Mouse (Mus musculus): ENCODE measurements at regions not wholly inside any gene's neighbourhood (a gene's known extent, or its start where the extent isn't known, plus 50 kb on each side); places are given as distances from the start of the nearest gene placed in this dataset.

- TF ChIP-seq POLR2A (IDR thresholded peaks at IDR 0.05; ENCODE audit: low read depth, low read length) (no peak), CTCF (conservative IDR thresholded peaks at IDR 0.05; ENCODE audit: insufficient read depth, insufficient read length, low read depth, low read length) (peak; percentile 31; the same call in 1 of the 2 replicates)
- Histone ChIP-seq H3K27ac (ENCODE audit: insufficient read depth, low read depth, low read length) (no peak overlapping the region), H3K4me3 (ENCODE audit: insufficient read depth, low read depth, low read length) (no peak overlapping the region), H3K4me1 (ENCODE audit: control insufficient read depth, insufficient read depth, low read length) (no peaks in the 10 kb centered on the region), H3K27me3 (replicated peaks; ENCODE audit: control insufficient read depth, insufficient read depth, low read length) (no peaks in the 10 kb centered on the region), H3K36me3 (ENCODE audit: control insufficient read depth, insufficient read depth, low read length) (no peaks in the 10 kb centered on the region)
- 56% methylated on average over 2 of the region's 2 CpGs for WGBS
- DNase-seq: peak; percentile 69
These were observed 91.5 kb downstream of the Fam84b start for GRCm38 (mm10) chr15:60762071-60762470.

GRCm38 (mm10) chr15:60760015-60760437, 93.6 kb downstream of the Fam84b start:
- no peak for TF ChIP-seq POLR2A (IDR thresholded peaks at IDR 0.05; ENCODE audit: low read depth, low read length)
- peak; percentile 79 for TF ChIP-seq CTCF (conservative IDR thresholded peaks at IDR 0.05; ENCODE audit: insufficient read depth, insufficient read length, low read depth, low read length)
- WGBS: 26% methylated on average over 6 of the region's 6 CpGs
- H3K27me3 ChIP-seq (replicated peaks; ENCODE audit: control insufficient read depth, insufficient read depth, low read length): no peaks in the 10 kb centered on the region
- H3K4me3 ChIP-seq (ENCODE audit: insufficient read depth, low read depth, low read length): no peak overlapping the region
- peak; percentile 73 for DNase-seq
- H3K4me1 ChIP-seq (ENCODE audit: control insufficient read depth, insufficient read depth, low read length): no peaks in the 10 kb centered on the region
- H3K36me3 ChIP-seq (ENCODE audit: control insufficient read depth, insufficient read depth, low read length): no peaks in the 10 kb centered on the region
- H3K27ac ChIP-seq (ENCODE audit: insufficient read depth, low read depth, low read length): no peak overlapping the region

GRCm38 (mm10) chr15:60754246-60754645, 99.3 kb downstream of the Fam84b start:
- no peaks in the 10 kb centered on the region for H3K4me1 ChIP-seq (ENCODE audit: control insufficient read depth, insufficient read depth, low read length)

GRCm38 (mm10) chr15:60739598-60739997, 114.0 kb downstream of the Fam84b start:
- WGBS: 49% methylated on average over 2 of the region's 2 CpGs

More at GRCm38 (mm10) chr15:60754246-60754645, 99.3 kb downstream of the Fam84b start:
- no peak overlapping the region for H3K27ac ChIP-seq (ENCODE audit: insufficient read depth, low read depth, low read length)
- H3K27me3 ChIP-seq (replicated peaks; ENCODE audit: control insufficient read depth, insufficient read depth, low read length): no peaks in the 10 kb centered on the region
- TF ChIP-seq POLR2A (IDR thresholded peaks at IDR 0.05; ENCODE audit: low read depth, low read length): no peak
- no peak for TF ChIP-seq CTCF (conservative IDR thresholded peaks at IDR 0.05; ENCODE audit: insufficient read depth, insufficient read length, low read depth, low read length)
- no peaks in the 10 kb centered on the region for H3K36me3 ChIP-seq (ENCODE audit: control insufficient read depth, insufficient read depth, low read length)
- H3K4me3 ChIP-seq (ENCODE audit: insufficient read depth, low read depth, low read length): no peak overlapping the region
- DNase-seq: no peak
- 89% methylated on average over 5 of the region's 5 CpGs for WGBS

GRCm38 (mm10) chr15:60738258-60738657, 115.3 kb downstream of the Fam84b start:
- 77% methylated on average over 3 of the region's 3 CpGs for WGBS
- DNase-seq: no peak
- Histone ChIP-seq H3K27me3 (replicated peaks; ENCODE audit: control insufficient read depth, insufficient read depth, low read length) (no peaks in the 10 kb centered on the region), H3K4me3 (ENCODE audit: insufficient read depth, low read depth, low read length) (no peak overlapping the region), H3K4me1 (ENCODE audit: control insufficient read depth, insufficient read depth, low read length) (no peaks in the 10 kb centered on the region), H3K36me3 (ENCODE audit: control insufficient read depth, insufficient read depth, low read length) (no peaks in the 10 kb centered on the region), H3K27ac (ENCODE audit: insufficient read depth, low read depth, low read length) (no peak overlapping the region)
- TF ChIP-seq CTCF (conservative IDR thresholded peaks at IDR 0.05; ENCODE audit: insufficient read depth, insufficient read length, low read depth, low read length): no peak
- no peak for TF ChIP-seq POLR2A (IDR thresholded peaks at IDR 0.05; ENCODE audit: low read depth, low read length)

More at GRCm38 (mm10) chr15:60739598-60739997, 114.0 kb downstream of the Fam84b start:
- Histone ChIP-seq H3K27ac (ENCODE audit: insufficient read depth, low read depth, low read length) (no peak overlapping the region), H3K27me3 (replicated peaks; ENCODE audit: control insufficient read depth, insufficient read depth, low read length) (no peaks in the 10 kb centered on the region), H3K4me3 (ENCODE audit: insufficient read depth, low read depth, low read length) (no peak overlapping the region), H3K36me3 (ENCODE audit: control insufficient read depth, insufficient read depth, low read length) (no peaks in the 10 kb centered on the region), H3K4me1 (ENCODE audit: control insufficient read depth, insufficient read depth, low read length) (no peaks in the 10 kb centered on the region)
- DNase-seq: no peak
- TF ChIP-seq POLR2A (IDR thresholded peaks at IDR 0.05; ENCODE audit: low read depth, low read length) (no peak), CTCF (conservative IDR thresholded peaks at IDR 0.05; ENCODE audit: insufficient read depth, insufficient read length, low read depth, low read length) (no peak)

- no peaks in the 10 kb centered on the region for H3K27me3 ChIP-seq (replicated peaks; ENCODE audit: control insufficient read depth, insufficient read depth, low read length)
- H3K27ac ChIP-seq (ENCODE audit: insufficient read depth, low read depth, low read length): no peak overlapping the region
- TF ChIP-seq CTCF (conservative IDR thresholded peaks at IDR 0.05; ENCODE audit: insufficient read depth, insufficient read length, low read depth, low read length): no peak
- no peak for TF ChIP-seq POLR2A (IDR thresholded peaks at IDR 0.05; ENCODE audit: low read depth, low read length)
- no peaks in the 10 kb centered on the region for H3K4me1 ChIP-seq (ENCODE audit: control insufficient read depth, insufficient read depth, low read length)
- H3K4me3 ChIP-seq (ENCODE audit: insufficient read depth, low read depth, low read length): no peak overlapping the region
- H3K36me3 ChIP-seq (ENCODE audit: control insufficient read depth, insufficient read depth, low read length): no peaks in the 10 kb centered on the region
- DNase-seq: no peak
These were observed 121.2 kb downstream of the Fam84b start for GRCm38 (mm10) chr15:60732416-60732815.

GRCm38 (mm10) chr15:60728754-60729153, 124.8 kb downstream of the Fam84b start:
- Histone ChIP-seq H3K4me3 (ENCODE audit: insufficient read depth, low read depth, low read length) (no peak overlapping the region), H3K36me3 (ENCODE audit: control insufficient read depth, insufficient read depth, low read length) (no peaks in the 10 kb centered on the region), H3K27me3 (replicated peaks; ENCODE audit: control insufficient read depth, insufficient read depth, low read length) (no peaks in the 10 kb centered on the region), H3K4me1 (ENCODE audit: control insufficient read depth, insufficient read depth, low read length) (no peaks in the 10 kb centered on the region), H3K27ac (ENCODE audit: insufficient read depth, low read depth, low read length) (no peak overlapping the region)
- no peak for TF ChIP-seq POLR2A (IDR thresholded peaks at IDR 0.05; ENCODE audit: low read depth, low read length)
- TF ChIP-seq CTCF (conservative IDR thresholded peaks at IDR 0.05; ENCODE audit: insufficient read depth, insufficient read length, low read depth, low read length): no peak
- 41% methylated on average over 9 of the region's 9 CpGs for WGBS
- peak; percentile 1 for DNase-seq
